Mouse (Mus musculus): ENCODE measurements around the gene Ift46. TPM values are rescaled to one million over a fixed set of nuclear protein-coding genes. Genes with fewer than 3 reads are reported as not detected.
A peak's percentile ranks its signal among the peaks of the same experiment; 100 is the strongest.

The Ift46 gene
- polyA plus RNA-seq (2012; rRNA removed): 35.1 and 42.2 TPM in 2 replicates

GRCm38 (mm10) chr9:44767101-44768028 is at the start of gene Ift46, which contains the start of gene Arcn1:
Gene Ift46 (plus strand): TSS chr9:44767908.
Gene Arcn1 (minus strand): TSS chr9:44767845.
- Histone ChIP-seq H3K36me3 (ENCODE audit: control insufficient read depth, insufficient read depth, low read length) (no peaks in the 10 kb centered on the region), H3K4me3 (ENCODE audit: control insufficient read depth, insufficient read depth, low read length) (peak within 1 kb of the TSS; percentile 96), H3K27me3 (ENCODE audit: control insufficient read depth, insufficient read depth, low read length) (no peaks in the 10 kb centered on the region), H3K4me1 (replicated peaks; ENCODE audit: control insufficient read depth, insufficient read depth, low read length) (no peaks in the 10 kb centered on the region), H3K27ac (ENCODE audit: control insufficient read depth, insufficient read depth, low read length) (peak within 1 kb of the TSS; percentile 60)
- DNase-seq: peak; percentile 77
- TF ChIP-seq CTCF (IDR thresholded peaks at IDR 0.05; ENCODE audit: borderline replicate concordance, control insufficient read depth, extremely low read depth, insufficient read depth, low read length, poor library complexity): 0 out of 2 replicates have a peak, but pooled peaks have one; percentile 42
- peak; percentile 65 for TF ChIP-seq POLR2A (IDR thresholded peaks at IDR 0.05; ENCODE audit: control insufficient read depth, extremely low read depth, insufficient read depth, low read length, poor library complexity)
- WGBS: under 1% methylated on average over 82 of the region's 82 CpGs

GRCm38 (mm10) chr9:44718937-44719631 is 48.6 kb upstream of the Ift46 start:
- Histone ChIP-seq H3K4me1 (replicated peaks; ENCODE audit: control insufficient read depth, insufficient read depth, low read length) (peaks cover 44% of the 10 kb centered on the region), H3K27ac (ENCODE audit: control insufficient read depth, insufficient read depth, low read length) (no peak overlapping the region), H3K4me3 (ENCODE audit: control insufficient read depth, insufficient read depth, low read length) (no peak overlapping the region), H3K36me3 (ENCODE audit: control insufficient read depth, insufficient read depth, low read length) (no peaks in the 10 kb centered on the region), H3K27me3 (ENCODE audit: control insufficient read depth, insufficient read depth, low read length) (no peaks in the 10 kb centered on the region)
- 87% methylated on average over 12 of the region's 12 CpGs for WGBS
- no peak for DNase-seq
- TF ChIP-seq CTCF (IDR thresholded peaks at IDR 0.05; ENCODE audit: borderline replicate concordance, control insufficient read depth, extremely low read depth, insufficient read depth, low read length, poor library complexity) (no peak), POLR2A (IDR thresholded peaks at IDR 0.05; ENCODE audit: control insufficient read depth, extremely low read depth, insufficient read depth, low read length, poor library complexity) (no peak)

- no peaks in the 10 kb centered on the region for H3K27me3 ChIP-seq (ENCODE audit: control insufficient read depth, insufficient read depth, low read length)
- H3K27ac ChIP-seq (ENCODE audit: control insufficient read depth, insufficient read depth, low read length): no peak overlapping the region
- no peaks in the 10 kb centered on the region for H3K36me3 ChIP-seq (ENCODE audit: control insufficient read depth, insufficient read depth, low read length)
- no peak for DNase-seq
- WGBS: 93% methylated on average over 8 of the region's 8 CpGs
- no peak overlapping the region for H3K4me3 ChIP-seq (ENCODE audit: control insufficient read depth, insufficient read depth, low read length)
- H3K4me1 ChIP-seq (replicated peaks; ENCODE audit: control insufficient read depth, insufficient read depth, low read length): peaks cover 44% of the 10 kb centered on the region
- TF ChIP-seq CTCF (IDR thresholded peaks at IDR 0.05; ENCODE audit: borderline replicate concordance, control insufficient read depth, extremely low read depth, insufficient read depth, low read length, poor library complexity): no peak
Measured at GRCm38 (mm10) chr9:44719632-44720357, 47.9 kb upstream of the Ift46 start.

GRCm38 (mm10) chr9:44720358-44721153 is 47.2 kb upstream of the Ift46 start:
- Histone ChIP-seq H3K27ac (ENCODE audit: control insufficient read depth, insufficient read depth, low read length) (no peak overlapping the region), H3K4me1 (replicated peaks; ENCODE audit: control insufficient read depth, insufficient read depth, low read length) (peaks cover 44% of the 10 kb centered on the region), H3K36me3 (ENCODE audit: control insufficient read depth, insufficient read depth, low read length) (no peaks in the 10 kb centered on the region), H3K27me3 (ENCODE audit: control insufficient read depth, insufficient read depth, low read length) (no peaks in the 10 kb centered on the region), H3K4me3 (ENCODE audit: control insufficient read depth, insufficient read depth, low read length) (peak overlapping the region; percentile 47)
- TF ChIP-seq CTCF (IDR thresholded peaks at IDR 0.05; ENCODE audit: borderline replicate concordance, control insufficient read depth, extremely low read depth, insufficient read depth, low read length, poor library complexity) (no peak), POLR2A (IDR thresholded peaks at IDR 0.05; ENCODE audit: control insufficient read depth, extremely low read depth, insufficient read depth, low read length, poor library complexity) (no peak)
- WGBS: 23% methylated on average over 9 of the region's 9 CpGs
- no peak for DNase-seq

GRCm38 (mm10) chr9:44721154-44721876 is 46.4 kb upstream of the Ift46 start:
- peaks cover 44% of the 10 kb centered on the region for H3K4me1 ChIP-seq (replicated peaks; ENCODE audit: control insufficient read depth, insufficient read depth, low read length)
- peak overlapping the region; percentile 47 for H3K4me3 ChIP-seq (ENCODE audit: control insufficient read depth, insufficient read depth, low read length)
- TF ChIP-seq POLR2A (IDR thresholded peaks at IDR 0.05; ENCODE audit: control insufficient read depth, extremely low read depth, insufficient read depth, low read length, poor library complexity) (no peak), CTCF (IDR thresholded peaks at IDR 0.05; ENCODE audit: borderline replicate concordance, control insufficient read depth, extremely low read depth, insufficient read depth, low read length, poor library complexity) (no peak)
- WGBS: 2% methylated on average over 40 of the region's 40 CpGs
- no peak overlapping the region for H3K27ac ChIP-seq (ENCODE audit: control insufficient read depth, insufficient read depth, low read length)
- peak; percentile 37 for DNase-seq
- H3K27me3 ChIP-seq (ENCODE audit: control insufficient read depth, insufficient read depth, low read length): no peaks in the 10 kb centered on the region
- H3K36me3 ChIP-seq (ENCODE audit: control insufficient read depth, insufficient read depth, low read length): no peaks in the 10 kb centered on the region
